Mouse (Mus musculus) forebrain, embryonic 12.5 days (tissue): ENCODE measurements around the gene Pde9a. TPM values are rescaled to one million over a fixed set of nuclear protein-coding genes. Genes with fewer than 3 reads are reported as not detected.

Experiments used
- ATAC-seq: fragments of 200-750 bp; cut with Nextera tagmentation; 2 replicates; pipeline ENCODE4 v1.8.0; 2017; ENCODE audit warnings: moderate TSS enrichment; ENCODE audit not compliant: low FRiP score
- H3K27ac ChIP-seq: fragments of 300-500 bp; sonication (generic); 2 replicates; pipeline ENCODE4 v1.5.1; 2016; ENCODE audit warnings: mild to moderate bottlenecking
- H3K27me3 ChIP-seq: fragments of 300-500 bp; sonication (generic); 2 replicates; pipeline ENCODE4 v1.6.1; 2016; ENCODE audit warnings: mild to moderate bottlenecking
- H3K36me3 ChIP-seq: fragments of 300-500 bp; sonication (generic); replicated peaks from 2 replicates; pipeline ENCODE4 v1.6.1; 2016; ENCODE audit warnings: mild to moderate bottlenecking
- H3K4me1 ChIP-seq: fragments of 300-500 bp; sonication (generic); 2 replicates; pipeline ENCODE4 v1.6.1; 2016
- H3K4me2 ChIP-seq: fragments of 300-500 bp; sonication (generic); 2 replicates; pipeline ENCODE4 v1.6.1; 2016; ENCODE audit warnings: mild to moderate bottlenecking, moderate library complexity
- H3K4me3 ChIP-seq: fragments of 300-500 bp; sonication (generic); replicated peaks from 2 replicates; pipeline ENCODE4 v1.5.1; 2016; ENCODE audit warnings: mild to moderate bottlenecking
- H3K9ac ChIP-seq: fragments of 300-500 bp; sonication (generic); 2 replicates; pipeline ENCODE4 v1.6.1; 2016; ENCODE audit warnings: mild to moderate bottlenecking
- H3K9me3 ChIP-seq: fragments of 300-500 bp; sonication (generic); 2 replicates; pipeline ENCODE4 v1.6.1; 2016
- WGBS: fragments of 180-500 bp; shearing (Covaris S2); methylation state at CpG from one replicate; pipeline ENCODE4 v1.1.7; 2016; 5-methylcytosine and 5-hydroxymethylcytosine counted together
- polyA plus RNA-seq: library from polyadenylated mRNA; unstranded; fragments of >200 nt; fragmentation: Nextera tagmentation; extraction: Ambion mirVana; gene quantifications from 2 replicates; pipeline ENCODE4 v1.2.1, GENCODE M21; 2016

Pde9a gene
- polyA plus RNA-seq, 1 experiment from 2014 or later, result 36.7 TPM

DNA sequence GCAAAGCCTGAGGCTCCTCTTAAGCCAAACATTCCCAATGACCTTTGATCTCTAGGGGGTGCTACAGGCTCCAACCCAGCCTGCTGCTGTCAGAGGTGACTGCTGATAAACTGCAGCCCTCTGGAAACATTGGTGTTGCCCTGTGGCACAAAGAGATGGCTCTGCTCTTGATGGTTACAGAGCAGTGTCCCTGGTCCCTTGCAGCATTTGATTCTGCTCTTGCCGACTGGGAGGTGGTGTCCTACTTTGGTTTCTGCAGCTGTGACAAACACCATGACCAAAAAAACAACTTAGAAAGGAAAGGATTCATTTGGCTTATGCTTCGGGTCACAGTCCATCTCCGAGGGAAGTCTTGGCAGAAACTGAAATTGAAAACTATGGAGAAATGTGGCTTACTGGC lies 5.5 kb downstream of the Pde9a start:
- H3K27me3 ChIP-seq, result no peaks in the 10 kb centered on the region
- WGBS, result 89% methylated on average over 3 of the region's 3 CpGs

DNA sequence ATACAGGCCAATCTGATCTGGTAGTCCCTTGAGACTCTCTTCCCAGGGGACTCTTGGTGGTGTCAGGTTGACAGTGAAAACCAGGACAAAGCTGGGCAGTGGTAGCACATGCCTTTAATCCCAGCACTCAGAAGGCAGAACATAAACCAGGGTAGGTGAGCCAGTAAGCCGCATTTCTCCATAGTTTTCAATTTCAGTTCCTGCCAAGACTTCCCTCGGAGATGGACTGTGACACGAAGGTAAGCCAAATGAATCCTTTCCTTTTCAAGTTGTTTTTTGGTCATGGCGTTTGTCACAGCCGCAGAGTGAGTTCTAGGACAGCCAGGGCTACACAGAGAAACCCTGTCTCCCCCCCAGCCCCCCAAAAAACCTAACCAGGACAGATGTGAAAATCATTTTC lies 6.0 kb downstream of the Pde9a start:
- no peaks in the 10 kb centered on the region for H3K27me3 ChIP-seq
- H3K4me3 ChIP-seq, result no peak overlapping the region
- no peak overlapping the region for H3K27ac ChIP-seq
- H3K4me1 ChIP-seq, result peaks cover 37% of the 10 kb centered on the region
- WGBS, result 87% methylated on average over 5 of the region's 5 CpGs
- no peak overlapping the region for H3K4me2 ChIP-seq
- H3K9ac ChIP-seq, result no peak overlapping the region
- H3K36me3 ChIP-seq, result no peaks in the 10 kb centered on the region; the same call in 1 of the 2 replicates
- ATAC-seq, result no peak
- H3K9me3 ChIP-seq, result no peaks in the 10 kb centered on the region

More for the DNA sequence above, 5.5 kb downstream of the Pde9a start:
- ATAC-seq, result no peak
- Histone ChIP-seq H3K9ac (no peak overlapping the region), H3K9me3 (no peaks in the 10 kb centered on the region), H3K4me1 (peaks cover 43% of the 10 kb centered on the region), H3K4me2 (no peak overlapping the region), H3K27ac (no peak overlapping the region), H3K4me3 (no peak overlapping the region), H3K36me3 (no peaks in the 10 kb centered on the region; the same call in 1 of the 2 replicates)

GRCm38 (mm10) chr17:31393811-31394210 lies 7.8 kb downstream of the Pde9a start:
- H3K36me3 ChIP-seq, result no peaks in the 10 kb centered on the region; the same call in 1 of the 2 replicates
- H3K27me3 ChIP-seq, result no peaks in the 10 kb centered on the region
- H3K9ac ChIP-seq, result no peak overlapping the region
- H3K4me1 ChIP-seq, result peaks cover 20% of the 10 kb centered on the region
- 87% methylated on average over 2 of the region's 2 CpGs for WGBS
- H3K9me3 ChIP-seq, result no peaks in the 10 kb centered on the region
- no peak overlapping the region for H3K4me2 ChIP-seq
- no peak overlapping the region for H3K27ac ChIP-seq
- H3K4me3 ChIP-seq, result no peak overlapping the region
- no peak for ATAC-seq

DNA sequence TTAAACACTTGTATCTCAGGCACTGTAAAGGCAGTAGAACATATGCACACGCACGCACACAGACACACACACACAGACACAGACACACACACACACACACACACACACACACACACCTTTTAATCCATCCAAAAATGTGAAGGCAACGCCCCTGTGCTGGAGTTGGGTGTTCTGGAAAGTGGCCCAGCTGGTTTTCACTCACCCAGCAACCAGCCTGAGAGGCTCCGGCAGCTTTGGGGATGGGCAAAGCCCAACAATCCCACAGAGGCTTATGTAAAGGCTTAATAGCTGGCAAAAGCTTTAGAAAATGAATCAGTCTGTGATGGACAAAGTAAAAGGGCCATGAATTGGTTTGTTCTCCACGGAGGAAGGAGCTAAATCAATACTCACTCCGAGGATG lies 14.3 kb downstream of the Pde9a start:
- Histone ChIP-seq H3K27ac (no peak overlapping the region), H3K4me3 (no peak overlapping the region), H3K9ac (no peak overlapping the region), H3K4me1 (peaks cover 13% of the 10 kb centered on the region), H3K27me3 (no peaks in the 10 kb centered on the region), H3K4me2 (no peak overlapping the region), H3K9me3 (no peaks in the 10 kb centered on the region), H3K36me3 (no peaks in the 10 kb centered on the region; the same call in 1 of the 2 replicates)
- no peak for ATAC-seq
- WGBS, result 88% methylated on average over 6 of the region's 6 CpGs

DNA sequence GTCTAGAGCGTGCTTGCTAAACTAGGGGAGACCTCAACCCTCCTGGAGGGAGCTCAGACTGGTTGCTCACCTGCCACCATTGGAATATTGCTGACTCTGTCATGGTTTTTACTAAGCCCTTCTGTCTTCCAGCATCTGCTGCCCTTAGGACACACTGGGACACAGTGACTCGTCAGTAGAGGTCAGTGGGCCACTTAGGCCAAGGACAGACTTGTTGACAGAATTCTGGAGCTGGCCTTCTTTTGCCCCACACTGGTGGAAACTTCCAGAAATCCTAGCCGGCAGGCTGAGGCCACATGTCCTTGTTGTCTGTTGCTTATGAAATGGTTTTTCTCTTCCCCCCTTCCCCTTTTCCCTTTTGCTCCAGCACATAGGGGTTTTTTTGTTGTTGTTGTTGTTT lies 15.2 kb downstream of the Pde9a start:
- no peak overlapping the region for H3K27ac ChIP-seq
- no peak overlapping the region for H3K4me2 ChIP-seq
- no peak overlapping the region for H3K4me3 ChIP-seq
- no peak for ATAC-seq
- H3K36me3 ChIP-seq, result no peaks in the 10 kb centered on the region; the same call in 1 of the 2 replicates
- H3K4me1 ChIP-seq, result peaks cover 13% of the 10 kb centered on the region
- H3K9ac ChIP-seq, result no peak overlapping the region
- H3K9me3 ChIP-seq, result no peaks in the 10 kb centered on the region
- no peaks in the 10 kb centered on the region for H3K27me3 ChIP-seq
- WGBS, result 91% methylated on average over 3 of the region's 3 CpGs

DNA sequence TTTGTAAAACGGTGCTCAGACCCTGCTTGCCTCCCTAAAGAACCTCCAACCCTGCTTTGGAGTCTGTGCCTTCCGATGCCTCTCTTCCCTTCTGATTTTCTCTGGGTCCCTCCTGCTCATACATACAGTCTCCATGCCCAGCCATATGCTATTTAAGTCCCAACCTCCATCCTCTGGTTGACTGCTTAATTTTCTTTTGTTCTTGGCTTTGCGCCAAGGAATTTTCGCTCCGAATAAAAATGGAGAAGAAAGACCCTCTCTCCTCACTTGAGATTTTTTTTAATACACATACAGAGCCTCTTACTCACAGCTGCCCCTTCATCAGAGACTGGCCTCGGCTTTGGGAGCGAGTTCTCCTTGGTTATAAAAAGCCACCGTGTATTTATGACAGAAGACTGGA lies 16.7 kb downstream of the Pde9a start:
- no peaks in the 10 kb centered on the region for H3K27me3 ChIP-seq
- H3K36me3 ChIP-seq, result peaks cover 2% of the 10 kb centered on the region; the same call in 1 of the 2 replicates
- peaks cover 13% of the 10 kb centered on the region for H3K4me1 ChIP-seq
- H3K4me3 ChIP-seq, result no peak overlapping the region
- WGBS, result 51% methylated on average over 8 of the region's 8 CpGs
- H3K9me3 ChIP-seq, result no peaks in the 10 kb centered on the region
- peak overlapping the region; percentile 62; the same call in 1 of the 2 replicates for H3K27ac ChIP-seq
- ATAC-seq, result no peak
- no peak overlapping the region for H3K9ac ChIP-seq
- H3K4me2 ChIP-seq, result no peak overlapping the region

GRCm38 (mm10) chr17:31405694-31406227 lies 19.8 kb downstream of the Pde9a start:
- no peak for ATAC-seq
- WGBS, result 70% methylated on average over 6 of the region's 6 CpGs
- peaks cover 30% of the 10 kb centered on the region for H3K4me1 ChIP-seq
- peaks cover 2% of the 10 kb centered on the region; the same call in 1 of the 2 replicates for H3K36me3 ChIP-seq
- no peaks in the 10 kb centered on the region for H3K9me3 ChIP-seq
- H3K4me2 ChIP-seq, result no peak overlapping the region
- no peaks in the 10 kb centered on the region for H3K27me3 ChIP-seq
- no peak overlapping the region for H3K9ac ChIP-seq
- H3K27ac ChIP-seq, result no peak overlapping the region
- H3K4me3 ChIP-seq, result no peak overlapping the region

DNA sequence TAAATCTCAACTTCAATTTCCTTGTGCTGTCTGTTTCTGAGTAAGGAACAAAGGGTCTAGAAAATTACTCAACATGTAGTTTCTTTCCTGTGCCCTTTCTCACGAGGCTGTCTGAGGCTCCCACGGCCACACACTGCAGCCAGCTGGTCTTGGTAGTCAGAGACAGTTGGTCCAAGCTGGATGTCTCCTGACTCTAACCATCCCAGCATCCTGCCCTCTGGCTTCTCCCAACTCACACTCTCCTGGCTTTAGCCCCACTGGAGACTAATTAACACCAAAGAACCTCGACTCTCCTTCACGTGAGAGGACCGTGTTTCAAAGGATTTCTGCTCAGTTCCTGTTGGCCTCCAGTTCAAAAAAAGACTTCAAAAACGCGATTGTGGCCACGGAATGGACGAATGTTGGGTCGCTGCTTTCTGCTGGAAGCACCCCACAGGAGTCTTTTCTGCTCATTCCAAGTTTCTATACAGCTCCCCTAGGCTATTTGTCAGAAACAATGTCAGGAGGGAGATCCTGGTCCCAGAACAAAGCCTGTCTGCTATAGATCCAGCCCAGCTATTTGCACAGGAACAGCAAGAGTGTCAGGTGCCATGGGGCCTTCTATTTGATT lies 23.8 kb downstream of the Pde9a start:
- Histone ChIP-seq H3K27me3 (no peaks in the 10 kb centered on the region; the same call in 1 of the 2 replicates), H3K4me2 (peak overlapping the region; percentile 15; the same call in 1 of the 2 replicates), H3K4me3 (no peak overlapping the region), H3K36me3 (peaks cover 10% of the 10 kb centered on the region; the same call in 1 of the 2 replicates), H3K4me1 (peaks cover 25% of the 10 kb centered on the region), H3K27ac (peak overlapping the region; percentile 84), H3K9me3 (no peaks in the 10 kb centered on the region), H3K9ac (no peak overlapping the region)
- ATAC-seq, result peak; percentile 70
- WGBS, result 4% methylated on average over 10 of the region's 10 CpGs

- Histone ChIP-seq H3K4me2 (no peak overlapping the region), H3K27me3 (no peaks in the 10 kb centered on the region; the same call in 1 of the 2 replicates), H3K36me3 (peaks cover 37% of the 10 kb centered on the region), H3K27ac (no peak overlapping the region), H3K4me3 (no peak overlapping the region), H3K4me1 (peaks cover 11% of the 10 kb centered on the region), H3K9ac (no peak overlapping the region), H3K9me3 (no peaks in the 10 kb centered on the region)
- 90% methylated on average over 9 of the region's 9 CpGs for WGBS
- no peak for ATAC-seq
Measured at GRCm38 (mm10) chr17:31415258-31415657, 29.2 kb downstream of the Pde9a start.

DNA sequence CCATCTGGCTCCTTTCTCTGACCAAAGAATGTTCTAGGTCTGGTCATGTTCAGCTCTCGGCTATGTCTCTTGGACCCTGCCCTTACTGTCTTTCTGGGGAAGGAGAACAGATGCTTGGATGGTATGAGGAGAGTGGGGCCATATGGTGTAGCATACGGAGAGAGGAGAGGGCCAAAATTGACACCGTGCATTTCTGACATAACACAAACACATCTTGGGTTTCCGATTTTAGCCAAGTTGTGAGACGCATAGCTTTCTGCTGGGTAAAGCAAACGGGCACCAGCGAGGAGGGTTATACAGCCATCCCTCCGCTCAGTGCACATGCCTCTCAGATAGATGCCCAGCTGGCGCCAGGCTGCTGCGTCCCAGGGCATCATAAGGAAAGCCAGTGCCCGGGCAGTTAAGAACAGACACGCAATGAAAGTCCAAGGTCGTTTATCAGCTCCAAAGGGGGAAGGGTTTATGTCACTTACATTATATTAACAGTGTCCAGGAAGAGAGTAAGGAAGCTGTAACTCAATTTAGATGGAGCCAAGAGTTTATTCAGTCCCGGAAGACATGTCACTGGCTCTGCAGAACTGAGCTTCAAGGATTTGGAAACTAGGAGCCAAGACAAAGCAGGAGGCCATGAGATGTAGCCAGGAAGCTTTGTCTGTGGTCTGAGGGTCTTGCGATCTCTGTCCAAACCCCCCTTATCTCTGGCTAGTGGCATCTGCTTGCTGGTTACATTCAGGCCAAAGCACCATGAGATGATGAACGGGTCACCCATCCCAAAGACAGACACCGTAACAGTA lies 33.0 kb downstream of the Pde9a start:
- WGBS, result 89% methylated on average over 17 of the region's 17 CpGs
- 0 out of 2 replicates have a peak overlapping the region, but pooled peaks have one; percentile 19 for H3K27ac ChIP-seq
- no peak overlapping the region for H3K4me2 ChIP-seq
- no peaks in the 10 kb centered on the region for H3K4me1 ChIP-seq
- H3K36me3 ChIP-seq, result peaks cover 40% of the 10 kb centered on the region
- no peak overlapping the region for H3K4me3 ChIP-seq
- H3K27me3 ChIP-seq, result 0 out of 2 replicates have a peak, but pooled peaks cover 4% of the 10 kb centered on the region
- no peak for ATAC-seq
- no peaks in the 10 kb centered on the region for H3K9me3 ChIP-seq
- no peak overlapping the region for H3K9ac ChIP-seq

- no peak overlapping the region for H3K9ac ChIP-seq
- H3K4me1 ChIP-seq, result peaks cover 3% of the 10 kb centered on the region; the same call in 1 of the 2 replicates
- H3K27me3 ChIP-seq, result 0 out of 2 replicates have a peak, but pooled peaks cover 8% of the 10 kb centered on the region
- ATAC-seq, result no peak
- H3K27ac ChIP-seq, result 0 out of 2 replicates have a peak overlapping the region, but pooled peaks have one; percentile 13
- no peaks in the 10 kb centered on the region for H3K9me3 ChIP-seq
- no peak overlapping the region for H3K4me3 ChIP-seq
- no peak overlapping the region for H3K4me2 ChIP-seq
- 76% methylated on average over 2 of the region's 2 CpGs for WGBS
- peaks cover 36% of the 10 kb centered on the region for H3K36me3 ChIP-seq
Measured at GRCm38 (mm10) chr17:31419598-31419950, 33.6 kb downstream of the Pde9a start.

- Histone ChIP-seq H3K27ac (no peak overlapping the region), H3K4me1 (peaks cover 8% of the 10 kb centered on the region; the same call in 1 of the 2 replicates), H3K36me3 (peaks cover 33% of the 10 kb centered on the region), H3K9ac (no peak overlapping the region), H3K4me3 (no peak overlapping the region), H3K4me2 (no peak overlapping the region), H3K27me3 (0 out of 2 replicates have a peak, but pooled peaks cover 8% of the 10 kb centered on the region), H3K9me3 (no peaks in the 10 kb centered on the region)
- 48% methylated on average over 3 of the region's 3 CpGs for WGBS
- ATAC-seq, result no peak
Measured at GRCm38 (mm10) chr17:31419995-31420394, 34.0 kb downstream of the Pde9a start.
